Mouse (Mus musculus): ENCODE data around the gene Pla2g1b.
"Not testable (repeated sequence)": the region's sequence is repeated elsewhere in the genome, so short reads cannot be mapped to it uniquely, and the experiment has no call there.

Gene Pla2g1b

GRCm38 (mm10) chr5:115507981-115508858 is 42.2 kb downstream of the Pla2g1b start:
- DNase-seq, result peak; percentile 67

GRCm38 (mm10) chr5:115508859-115509147 is 42.7 kb downstream of the Pla2g1b start:
- DNase-seq, result no peak

- no peak for DNase-seq
Measured at GRCm38 (mm10) chr5:115509321-115509761, 43.3 kb downstream of the Pla2g1b start.

GRCm38 (mm10) chr5:115509790-115510689 is 44.0 kb downstream of the Pla2g1b start:
- DNase-seq, result peak; percentile 34

- DNase-seq, result no peak
Measured at GRCm38 (mm10) chr5:115512375-115512774, 46.3 kb downstream of the Pla2g1b start.

- DNase-seq, result no peak
Measured at GRCm38 (mm10) chr5:115513246-115513645, 47.2 kb downstream of the Pla2g1b start.

- DNase-seq, result peak; percentile 10
Measured at GRCm38 (mm10) chr5:115513721-115514120, 47.7 kb downstream of the Pla2g1b start.

GRCm38 (mm10) chr5:115514346-115514745 is 48.3 kb downstream of the Pla2g1b start:
- peak; percentile 8 for DNase-seq

GRCm38 (mm10) chr5:115514896-115515587 is 49.0 kb downstream of the Pla2g1b start:
- peak; percentile 28 for DNase-seq

- peak; percentile 68 for DNase-seq
Measured at GRCm38 (mm10) chr5:115516081-115516907, 50.2 kb downstream of the Pla2g1b start.

- peak; percentile 31 for DNase-seq
Measured at GRCm38 (mm10) chr5:115516908-115517307, 50.8 kb downstream of the Pla2g1b start.

GRCm38 (mm10) chr5:115517501-115517900 is 51.4 kb downstream of the Pla2g1b start:
- peak; percentile 34 for DNase-seq

- DNase-seq, result not testable (repeated sequence)
Measured at GRCm38 (mm10) chr5:115518214-115518613, 52.2 kb downstream of the Pla2g1b start.

- DNase-seq, result peak; percentile 26
Measured at GRCm38 (mm10) chr5:115520325-115520869, 54.3 kb downstream of the Pla2g1b start.

GRCm38 (mm10) chr5:115521553-115522461 is 55.7 kb downstream of the Pla2g1b start:
- DNase-seq, result peak; percentile 74

- DNase-seq, result no peak
Measured at GRCm38 (mm10) chr5:115522531-115522930, 56.5 kb downstream of the Pla2g1b start.

GRCm38 (mm10) chr5:115522981-115523499 is 57.0 kb downstream of the Pla2g1b start:
- DNase-seq, result no peak

- no peak for DNase-seq
Measured at GRCm38 (mm10) chr5:115523971-115524370, 57.9 kb downstream of the Pla2g1b start.
